Mouse (Mus musculus): Measurements from ENCODE around the gene Slc47a1. TPM values are rescaled to one million over a fixed set of nuclear protein-coding genes. Genes with fewer than 3 reads are reported as not detected.

Slc47a1 gene
- total and polyA plus RNA-seq, 2 experiments from 2014 or later, result 31.5 to 49.4 TPM

DNA sequence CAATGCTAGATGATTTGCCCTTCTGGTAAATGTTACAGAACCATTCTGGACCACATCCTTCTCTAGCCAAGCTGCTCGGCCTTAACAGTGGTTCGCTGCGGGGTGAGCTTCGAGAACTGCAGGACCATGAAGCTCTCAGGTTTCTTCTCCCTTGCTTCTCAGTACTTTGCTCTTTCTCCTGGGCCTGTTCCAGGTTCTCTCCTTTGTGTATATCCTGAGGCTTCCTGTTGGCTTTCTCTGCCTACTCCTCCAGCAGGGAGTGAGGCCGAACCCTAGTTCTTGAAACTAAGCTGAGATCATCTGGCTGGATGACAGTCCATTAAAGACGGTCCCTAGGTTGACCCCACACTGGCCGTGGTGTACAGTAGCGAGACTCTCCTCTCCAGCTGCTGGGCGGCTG, 21.5 kb downstream of the Slc47a1 start:
- Histone ChIP-seq H3K9me3 (replicated peaks; ENCODE audit: control insufficient read depth, low read length) (no peaks in the 10 kb centered on the region), H3K9ac (replicated peaks; ENCODE audit: low read depth, low read length) (no peak overlapping the region), H3K36me3 (replicated peaks; ENCODE audit: control insufficient read depth, insufficient read depth, low read length) (no peaks in the 10 kb centered on the region), H3K27ac (ENCODE audit: low read depth) (no peak overlapping the region), H3K27me3 (ENCODE audit: control insufficient read depth, insufficient read depth, low read length) (no peaks in the 10 kb centered on the region), H3K4me3 (ENCODE audit: low read depth, low read length) (no peak overlapping the region), H3K4me1 (ENCODE audit: control insufficient read depth, insufficient read depth) (peaks cover 6% of the 10 kb centered on the region; the same call in 1 of the 2 replicates), H3K4me2 (ENCODE audit: low read depth, low read length) (no peak overlapping the region)
- ATAC-seq (ENCODE audit: insufficient read depth, low read depth) (no peak), DNase-seq (ENCODE audit: low spot score) (no peak)
- TF ChIP-seq CTCF (IDR thresholded peaks at IDR 0.05; ENCODE audit: low read depth), result no peak
- no peak for TF ChIP-seq EP300 (IDR thresholded peaks at IDR 0.05; ENCODE audit: low read depth)
- WGBS, result 77% methylated on average over 9 of the region's 9 CpGs

DNA sequence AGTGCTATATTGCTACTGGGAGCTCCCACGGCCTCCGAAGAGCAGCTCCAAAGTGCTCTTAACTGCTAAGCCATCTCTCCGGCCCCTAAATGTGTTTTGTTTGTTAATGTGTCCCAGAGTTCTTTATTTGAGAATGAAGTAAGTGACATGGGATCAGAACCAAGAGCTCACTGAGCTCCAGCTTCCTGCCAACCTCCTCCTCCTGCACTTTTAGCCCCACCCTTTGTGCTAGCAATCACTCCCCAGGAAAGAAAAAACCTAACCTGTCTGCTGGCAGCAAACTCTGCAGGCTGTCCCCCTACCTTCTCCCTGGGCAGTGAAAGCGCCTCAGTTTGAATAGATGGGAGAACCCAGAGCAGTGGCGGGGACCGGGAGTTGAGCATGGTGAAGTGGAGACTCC, 22.0 kb downstream of the Slc47a1 start:
- Histone ChIP-seq H3K4me1 (ENCODE audit: control insufficient read depth, insufficient read depth) (peaks cover 2% of the 10 kb centered on the region; the same call in 1 of the 2 replicates), H3K9me3 (replicated peaks; ENCODE audit: control insufficient read depth, low read length) (no peaks in the 10 kb centered on the region), H3K27me3 (ENCODE audit: control insufficient read depth, insufficient read depth, low read length) (no peaks in the 10 kb centered on the region), H3K4me2 (ENCODE audit: low read depth, low read length) (no peak overlapping the region), H3K36me3 (replicated peaks; ENCODE audit: control insufficient read depth, insufficient read depth, low read length) (no peaks in the 10 kb centered on the region), H3K4me3 (ENCODE audit: low read depth, low read length) (no peak overlapping the region), H3K9ac (replicated peaks; ENCODE audit: low read depth, low read length) (no peak overlapping the region), H3K27ac (ENCODE audit: low read depth) (no peak overlapping the region)
- DNase-seq (ENCODE audit: low spot score) (no peak), ATAC-seq (ENCODE audit: insufficient read depth, low read depth) (no peak)
- 77% methylated on average over 6 of the region's 6 CpGs for WGBS
- TF ChIP-seq CTCF (IDR thresholded peaks at IDR 0.05; ENCODE audit: low read depth), result no peak
- TF ChIP-seq EP300 (IDR thresholded peaks at IDR 0.05; ENCODE audit: low read depth), result no peak

DNA sequence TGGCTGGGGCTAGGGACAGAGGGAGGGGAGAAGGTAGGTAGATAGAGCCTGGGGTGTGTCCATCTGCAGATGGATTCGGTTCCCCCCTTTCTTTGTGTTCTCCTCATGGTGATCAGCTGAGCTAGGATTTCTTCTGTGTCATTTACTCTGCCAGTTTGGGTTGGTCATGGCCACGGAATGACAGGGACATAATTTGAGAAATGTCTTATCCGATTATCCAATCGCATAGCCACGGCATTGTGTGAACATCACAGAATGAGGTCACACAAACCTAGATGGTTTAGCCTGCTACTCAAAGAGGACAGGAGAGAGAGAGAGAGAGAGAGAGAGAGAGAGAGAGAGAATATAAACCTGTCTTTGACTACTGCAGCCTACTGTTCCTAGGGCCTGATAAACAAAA, 22.8 kb downstream of the Slc47a1 start:
- H3K27me3 ChIP-seq (ENCODE audit: control insufficient read depth, insufficient read depth, low read length), result no peaks in the 10 kb centered on the region
- no peaks in the 10 kb centered on the region for H3K9me3 ChIP-seq (replicated peaks; ENCODE audit: control insufficient read depth, low read length)
- DNase-seq (ENCODE audit: low spot score), result no peak
- H3K4me1 ChIP-seq (ENCODE audit: control insufficient read depth, insufficient read depth), result no peaks in the 10 kb centered on the region
- H3K4me2 ChIP-seq (ENCODE audit: low read depth, low read length), result no peak overlapping the region
- no peak for TF ChIP-seq EP300 (IDR thresholded peaks at IDR 0.05; ENCODE audit: low read depth)
- no peak for TF ChIP-seq CTCF (IDR thresholded peaks at IDR 0.05; ENCODE audit: low read depth)
- H3K27ac ChIP-seq (ENCODE audit: low read depth), result no peak overlapping the region
- no peak overlapping the region for H3K9ac ChIP-seq (replicated peaks; ENCODE audit: low read depth, low read length)
- H3K36me3 ChIP-seq (replicated peaks; ENCODE audit: control insufficient read depth, insufficient read depth, low read length), result no peaks in the 10 kb centered on the region
- WGBS, result 78% methylated on average over 5 of the region's 5 CpGs
- no peak for ATAC-seq (ENCODE audit: insufficient read depth, low read depth)
- H3K4me3 ChIP-seq (ENCODE audit: low read depth, low read length), result no peak overlapping the region

DNA sequence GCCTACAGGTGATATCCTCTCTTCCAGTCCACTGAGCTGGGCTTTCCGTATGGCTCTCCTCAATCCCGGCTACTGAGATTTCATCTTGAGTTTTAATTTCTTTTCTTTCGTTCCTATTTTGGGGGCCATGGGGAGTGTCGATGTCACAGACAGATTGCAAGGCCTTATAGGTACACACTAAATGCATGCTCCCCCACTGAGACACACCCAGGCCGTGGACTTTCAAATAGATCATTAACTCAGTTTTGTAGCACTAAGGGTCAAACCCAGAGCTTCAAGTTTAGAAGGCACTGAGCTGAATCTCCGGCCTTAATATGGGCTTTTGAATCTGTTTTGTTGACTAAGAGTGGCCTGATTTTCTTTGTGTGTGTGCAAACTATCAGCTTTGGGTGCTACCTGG, 23.8 kb downstream of the Slc47a1 start:
- no peak for TF ChIP-seq CTCF (IDR thresholded peaks at IDR 0.05; ENCODE audit: low read depth)
- TF ChIP-seq EP300 (IDR thresholded peaks at IDR 0.05; ENCODE audit: low read depth), result no peak
- no peak overlapping the region for H3K27ac ChIP-seq (ENCODE audit: low read depth)
- H3K27me3 ChIP-seq (ENCODE audit: control insufficient read depth, insufficient read depth, low read length), result no peaks in the 10 kb centered on the region
- 82% methylated on average over 6 of the region's 6 CpGs for WGBS
- no peaks in the 10 kb centered on the region for H3K36me3 ChIP-seq (replicated peaks; ENCODE audit: control insufficient read depth, insufficient read depth, low read length)
- DNase-seq (ENCODE audit: low spot score), result no peak
- H3K9ac ChIP-seq (replicated peaks; ENCODE audit: low read depth, low read length), result no peak overlapping the region
- ATAC-seq (ENCODE audit: insufficient read depth, low read depth), result no peak
- no peaks in the 10 kb centered on the region for H3K9me3 ChIP-seq (replicated peaks; ENCODE audit: control insufficient read depth, low read length)
- H3K4me3 ChIP-seq (ENCODE audit: low read depth, low read length), result no peak overlapping the region
- H3K4me1 ChIP-seq (ENCODE audit: control insufficient read depth, insufficient read depth), result no peaks in the 10 kb centered on the region
- no peak overlapping the region for H3K4me2 ChIP-seq (ENCODE audit: low read depth, low read length)

DNA sequence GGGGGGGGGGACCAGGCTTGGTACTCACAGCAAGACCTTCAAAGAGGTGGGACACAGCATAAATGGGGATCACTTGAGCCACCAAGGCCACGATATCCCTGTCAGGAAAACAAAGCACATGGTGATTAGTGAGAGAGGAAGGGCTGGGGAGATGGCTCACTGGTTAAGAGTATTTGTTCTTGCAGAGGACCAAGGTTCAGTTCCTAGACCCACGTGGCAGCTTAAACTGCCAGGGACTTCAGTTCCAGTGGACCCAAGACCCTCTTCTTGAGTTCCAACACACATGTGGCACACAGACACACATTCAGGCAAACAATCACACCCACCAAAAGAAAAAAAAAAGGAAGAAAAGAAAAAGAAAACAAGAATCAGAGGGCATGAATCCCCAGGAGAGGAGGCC, 25.1 kb downstream of the Slc47a1 start:
- Histone ChIP-seq H3K27ac (ENCODE audit: low read depth) (no peak overlapping the region), H3K36me3 (replicated peaks; ENCODE audit: control insufficient read depth, insufficient read depth, low read length) (no peaks in the 10 kb centered on the region), H3K4me1 (ENCODE audit: control insufficient read depth, insufficient read depth) (no peaks in the 10 kb centered on the region), H3K9ac (replicated peaks; ENCODE audit: low read depth, low read length) (no peak overlapping the region), H3K9me3 (replicated peaks; ENCODE audit: control insufficient read depth, low read length) (no peaks in the 10 kb centered on the region), H3K4me2 (ENCODE audit: low read depth, low read length) (no peak overlapping the region), H3K27me3 (ENCODE audit: control insufficient read depth, insufficient read depth, low read length) (no peaks in the 10 kb centered on the region), H3K4me3 (ENCODE audit: low read depth, low read length) (no peak overlapping the region)
- WGBS, result 76% methylated on average over 2 of the region's 2 CpGs
- TF ChIP-seq CTCF (IDR thresholded peaks at IDR 0.05; ENCODE audit: low read depth) (no peak), EP300 (IDR thresholded peaks at IDR 0.05; ENCODE audit: low read depth) (no peak)
- ATAC-seq (ENCODE audit: insufficient read depth, low read depth) (no peak), DNase-seq (ENCODE audit: low spot score) (no peak)

DNA sequence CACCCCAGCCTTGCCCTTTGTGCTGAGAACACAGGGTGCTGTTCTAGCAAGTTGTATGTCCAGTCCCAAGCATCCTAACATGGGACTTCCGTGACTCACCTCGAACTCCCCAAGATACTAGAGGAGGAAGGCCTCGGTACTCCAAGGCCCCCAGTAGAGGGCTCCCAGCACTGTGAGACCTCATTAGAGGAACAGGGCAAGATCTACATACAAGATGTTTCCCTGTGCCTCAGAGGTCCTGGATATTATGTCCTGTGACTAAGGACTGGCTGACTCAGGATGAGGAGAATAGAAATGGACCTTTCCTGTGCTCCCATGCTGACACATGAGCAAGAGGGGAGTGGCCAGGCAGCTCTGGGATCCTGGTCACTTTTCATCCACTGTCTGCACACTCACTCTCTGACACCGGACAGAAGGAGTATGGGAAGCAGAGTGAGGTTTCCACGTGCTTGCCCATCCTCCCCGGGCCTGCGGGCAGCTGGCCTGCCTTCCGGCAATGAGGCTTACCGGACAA, 25.9 kb downstream of the Slc47a1 start:
- Histone ChIP-seq H3K9me3 (replicated peaks; ENCODE audit: control insufficient read depth, low read length) (no peaks in the 10 kb centered on the region), H3K4me3 (ENCODE audit: low read depth, low read length) (no peak overlapping the region), H3K27ac (ENCODE audit: low read depth) (no peak overlapping the region), H3K27me3 (ENCODE audit: control insufficient read depth, insufficient read depth, low read length) (no peaks in the 10 kb centered on the region), H3K4me2 (ENCODE audit: low read depth, low read length) (no peak overlapping the region), H3K36me3 (replicated peaks; ENCODE audit: control insufficient read depth, insufficient read depth, low read length) (no peaks in the 10 kb centered on the region), H3K9ac (replicated peaks; ENCODE audit: low read depth, low read length) (no peak overlapping the region), H3K4me1 (ENCODE audit: control insufficient read depth, insufficient read depth) (no peaks in the 10 kb centered on the region)
- 47% methylated on average over 9 of the region's 9 CpGs for WGBS
- peak; percentile 52 for TF ChIP-seq CTCF (IDR thresholded peaks at IDR 0.05; ENCODE audit: low read depth)
- TF ChIP-seq EP300 (IDR thresholded peaks at IDR 0.05; ENCODE audit: low read depth), result no peak
- DNase-seq (ENCODE audit: low spot score) (peak; percentile 37), ATAC-seq (ENCODE audit: insufficient read depth, low read depth) (peak; percentile 62)

All from heart, postnatal 0 days (tissue).